Comparison of ENCODE assay signal across 8 mouse cellular contexts in the genomic region with DNA sequence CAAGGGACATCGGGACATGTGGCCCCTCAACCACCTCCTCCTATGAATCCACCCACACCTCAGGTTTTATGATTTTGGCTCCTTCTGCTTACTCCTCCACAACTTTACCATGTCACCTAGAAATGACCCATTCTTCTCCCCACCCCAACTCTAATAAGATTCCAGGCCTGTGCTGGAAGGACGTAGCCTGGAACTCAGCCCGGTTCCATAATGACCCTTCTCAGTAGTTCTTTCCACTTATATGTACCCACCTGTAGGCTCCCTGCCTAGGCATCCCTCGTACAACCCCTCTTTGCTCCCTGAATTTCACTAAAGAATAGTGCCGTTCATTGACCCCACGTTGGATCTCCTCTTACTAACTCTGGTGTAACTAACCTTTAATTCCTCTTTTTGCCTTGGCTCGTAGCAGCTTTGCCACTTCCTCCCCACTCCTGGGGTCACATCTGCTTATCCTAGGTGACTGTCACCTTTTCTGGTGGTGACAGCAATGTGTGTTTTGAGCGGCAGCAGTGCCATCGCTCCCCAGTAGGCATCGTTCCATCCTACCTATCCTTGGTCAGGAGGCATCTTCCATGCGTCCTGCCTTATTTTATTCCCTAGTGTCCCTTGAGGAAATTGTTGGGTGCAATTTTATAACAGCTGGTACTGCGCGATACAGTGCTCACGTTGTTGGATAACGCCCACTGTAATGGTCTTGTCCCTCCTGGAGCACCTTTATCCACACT. TPM values are rescaled to one million over a fixed set of nuclear protein-coding genes. Genes with fewer than 3 reads are reported as not detected.
DNase-seq lines count a peak whose midpoint lies in the region; ATAC-seq and TF ChIP-seq lines count a peak whose summit lies in the region.

No protein-coding gene starts in this region.

- H3K4me2 ChIP-seq in hindbrain, postnatal 0 days (ENCODE audit: low read depth, low read length) = peak overlapping the region; percentile 66
- H3K4me2 ChIP-seq in midbrain, embryonic 11.5 days = peak overlapping the region; percentile 76

- H3K9ac ChIP-seq in hindbrain, postnatal 0 days (replicated peaks; ENCODE audit: low read length) = peak overlapping the region; percentile 98
- H3K9ac ChIP-seq in midbrain, embryonic 11.5 days (ENCODE audit: low read length) = peak overlapping the region; percentile 99

- 56% methylated on average over 15 of the region's 15 CpGs for WGBS in embryonic facial prominence, embryonic 10.5 days
- WGBS in hindbrain, postnatal 0 days = 44% methylated on average over 15 of the region's 15 CpGs
- 60% methylated on average over 15 of the region's 15 CpGs for WGBS in midbrain, embryonic 11.5 days

- TF ChIP-seq CTCF in left cerebral cortex, adult 2 months (IDR thresholded peaks at IDR 0.05) = no peak
- no peak for TF ChIP-seq CTCF in hindbrain, postnatal 0 days (IDR thresholded peaks at IDR 0.05; ENCODE audit: low read depth)

- H3K27me3 ChIP-seq in embryonic facial prominence, embryonic 10.5 days (replicated peaks; ENCODE audit: low read depth, poor library complexity, severe bottlenecking) = no peaks in the 10 kb centered on the region
- H3K27me3 ChIP-seq in hindbrain, postnatal 0 days (ENCODE audit: insufficient read depth, low read length) = no peaks in the 10 kb centered on the region
- no peaks in the 10 kb centered on the region for H3K27me3 ChIP-seq in midbrain, embryonic 11.5 days (ENCODE audit: control insufficient read depth, insufficient read depth, low read length)

- H3K27ac ChIP-seq in left cerebral cortex, adult 2 months = peak overlapping the region; percentile 81; the same call in 1 of the 2 replicates
- peak overlapping the region; percentile 99 for H3K27ac ChIP-seq in embryonic facial prominence, embryonic 10.5 days (replicated peaks)
- H3K27ac ChIP-seq in hindbrain, postnatal 0 days = peak overlapping the region; percentile 96
- no peak overlapping the region for H3K27ac ChIP-seq in midbrain, embryonic 11.5 days (ENCODE audit: low read depth, low read length)

- peaks cover 36% of the 10 kb centered on the region for H3K4me1 ChIP-seq in embryonic facial prominence, embryonic 10.5 days
- peaks cover 21% of the 10 kb centered on the region for H3K4me1 ChIP-seq in hindbrain, postnatal 0 days (ENCODE audit: insufficient read depth, low read length)
- peaks cover 19% of the 10 kb centered on the region for H3K4me1 ChIP-seq in midbrain, embryonic 11.5 days (ENCODE audit: control insufficient read depth, insufficient read depth, low read length)

- intact Hi-C loops in left cerebral cortex, adult 2 months (cut with DNase I) = loop anchor here (5.0 to 10.0 kb wide), 2 partner anchors 62 to 280 kb away; partner anchors contain the start of genes 4933434E20Rik and Ubap2l

- peaks cover 46% of the 10 kb centered on the region for H3K36me3 ChIP-seq in embryonic facial prominence, embryonic 10.5 days (replicated peaks)
- H3K36me3 ChIP-seq in hindbrain, postnatal 0 days (ENCODE audit: insufficient read depth, low read length) = peaks cover 30% of the 10 kb centered on the region
- peaks cover 8% of the 10 kb centered on the region for H3K36me3 ChIP-seq in midbrain, embryonic 11.5 days (ENCODE audit: control insufficient read depth, insufficient read depth, low read length)

- DNase-seq in left cerebral cortex, adult 2 months (ENCODE audit: extremely low spot score in 1 of 2, low spot score in 2 of 2) = no peak
- DNase-seq in left cerebral cortex, adult 11 months (ENCODE audit: low spot score) = no peak
- DNase-seq in embryonic facial prominence, embryonic 10.5 days (ENCODE audit: low spot score) = no peak
- no peak for DNase-seq in hindbrain, postnatal 0 days (ENCODE audit: low spot score)
- no peak for DNase-seq in midbrain, embryonic 11.5 days (ENCODE audit: low spot score, missing footprints)
- no peak for DNase-seq in urinary bladder, adult 2 months (ENCODE audit: low spot score)
- no peak for DNase-seq in urinary bladder, adult 18-20 months (ENCODE audit: low spot score in 2 of 2)
- no peak for DNase-seq in adrenal gland, postnatal 4 days (ENCODE audit: low spot score in 2 of 2)

- H3K9me3 ChIP-seq in embryonic facial prominence, embryonic 10.5 days = no peaks in the 10 kb centered on the region
- no peaks in the 10 kb centered on the region for H3K9me3 ChIP-seq in hindbrain, postnatal 0 days (ENCODE audit: low read length)
- no peaks in the 10 kb centered on the region for H3K9me3 ChIP-seq in midbrain, embryonic 11.5 days (ENCODE audit: control insufficient read depth, low read length)

- peak overlapping the region; percentile 96 for H3K4me3 ChIP-seq in left cerebral cortex, adult 2 months
- H3K4me3 ChIP-seq in embryonic facial prominence, embryonic 10.5 days = peak overlapping the region; percentile 99
- peak overlapping the region; percentile 73 for H3K4me3 ChIP-seq in hindbrain, postnatal 0 days (ENCODE audit: low read length)
- peak overlapping the region; percentile 96 for H3K4me3 ChIP-seq in midbrain, embryonic 11.5 days (ENCODE audit: low read depth, low read length)

- ATAC-seq in hindbrain, postnatal 0 days = no peak
- ATAC-seq in midbrain, embryonic 11.5 days (ENCODE audit: low FRiP score) = no peak

RNA-seq across cellular contexts. Expression of gene Ube2q1, which starts 1.0 kb away (rescaled TPM):
- total RNA-seq in left cerebral cortex, adult 2 months (2021) = 10 to 100 TPM; 83.9 to 90.7 TPM
- 12.7 and 13.2 TPM in 2 replicates for polyA plus RNA-seq in embryonic facial prominence, embryonic 10.5 days (2016; fragmentation: Nextera tagmentation; extraction: Ambion mirVana)
- total RNA-seq in hindbrain, postnatal 0 days (2014; rRNA removed) = 50.7 and 53.2 TPM in 2 replicates
- 9.2 and 9.5 TPM in 2 replicates for polyA plus RNA-seq in hindbrain, postnatal 0 days (2015; fragmentation: Nextera tagmentation; extraction: Ambion mirVana)
- polyA plus RNA-seq in midbrain, embryonic 11.5 days (2014; fragmentation: Nextera tagmentation; extraction: Ambion mirVana) = 20.4 and 22.7 TPM in 2 replicates
- polyA plus RNA-seq in urinary bladder, adult 2 months (2012; rRNA removed) = 25.7 and 38.1 TPM in 2 replicates
- total RNA-seq in adrenal gland, postnatal 4 days (2021) = 10 to 100 TPM; 68.0 to 72.1 TPM

RNA-seq across cellular contexts. Expression of gene Chrnb2, which starts 10.0 kb away (rescaled TPM):
- 10 to 100 TPM; 29.0 to 29.3 TPM for total RNA-seq in left cerebral cortex, adult 2 months (2021)
- 3.7 and 4.8 TPM in 2 replicates for polyA plus RNA-seq in embryonic facial prominence, embryonic 10.5 days (2016; fragmentation: Nextera tagmentation; extraction: Ambion mirVana)
- total RNA-seq in hindbrain, postnatal 0 days (2014; rRNA removed) = 40.3 and 45.6 TPM in 2 replicates
- polyA plus RNA-seq in hindbrain, postnatal 0 days (2015; fragmentation: Nextera tagmentation; extraction: Ambion mirVana) = 16.2 and 16.5 TPM in 2 replicates
- polyA plus RNA-seq in midbrain, embryonic 11.5 days (2014; fragmentation: Nextera tagmentation; extraction: Ambion mirVana) = 13.5 and 13.6 TPM in 2 replicates
- polyA plus RNA-seq in urinary bladder, adult 2 months (2012; rRNA removed) = 1.1 and 1.3 TPM in 2 replicates
- total RNA-seq in adrenal gland, postnatal 4 days (2021) = 1 to 10 TPM; 5.8 to 6.1 TPM

RNA-seq across cellular contexts. Expression of gene She, which starts 56.8 kb away (rescaled TPM):
- 1 to 10 TPM; 3.1 to 3.7 TPM for total RNA-seq in left cerebral cortex, adult 2 months (2021)
- polyA plus RNA-seq in embryonic facial prominence, embryonic 10.5 days (2016; fragmentation: Nextera tagmentation; extraction: Ambion mirVana) = 2.5 and 2.7 TPM in 2 replicates
- 1.9 and 2.8 TPM in 2 replicates for total RNA-seq in hindbrain, postnatal 0 days (2014; rRNA removed)
- polyA plus RNA-seq in hindbrain, postnatal 0 days (2015; fragmentation: Nextera tagmentation; extraction: Ambion mirVana) = 0.98 and 1.1 TPM in 2 replicates
- 2.0 and 2.3 TPM in 2 replicates for polyA plus RNA-seq in midbrain, embryonic 11.5 days (2014; fragmentation: Nextera tagmentation; extraction: Ambion mirVana)
- polyA plus RNA-seq in urinary bladder, adult 2 months (2012; rRNA removed) = 3.4 and 5.3 TPM in 2 replicates
- 10 to 100 TPM; 16.2 to 16.9 TPM for total RNA-seq in adrenal gland, postnatal 4 days (2021)

RNA-seq across cellular contexts. Expression of gene Adar, which starts 59.6 kb away (rescaled TPM):
- 100 to 1,000 TPM; 140 to 151 TPM for total RNA-seq in left cerebral cortex, adult 2 months (2021)
- 16.4 and 17.5 TPM in 2 replicates for polyA plus RNA-seq in embryonic facial prominence, embryonic 10.5 days (2016; fragmentation: Nextera tagmentation; extraction: Ambion mirVana)
- total RNA-seq in hindbrain, postnatal 0 days (2014; rRNA removed) = 73.6 and 78.0 TPM in 2 replicates
- polyA plus RNA-seq in hindbrain, postnatal 0 days (2015; fragmentation: Nextera tagmentation; extraction: Ambion mirVana) = 17.3 and 17.9 TPM in 2 replicates
- polyA plus RNA-seq in midbrain, embryonic 11.5 days (2014; fragmentation: Nextera tagmentation; extraction: Ambion mirVana) = 15.5 and 16.6 TPM in 2 replicates
- 27.4 and 28.8 TPM in 2 replicates for polyA plus RNA-seq in urinary bladder, adult 2 months (2012; rRNA removed)
- total RNA-seq in adrenal gland, postnatal 4 days (2021) = 10 to 100 TPM; 38.7 to 40.6 TPM
